Mouse (Mus musculus): Measurements from ENCODE around the gene Creb3l2. TPM values are rescaled to one million over a fixed set of nuclear protein-coding genes. Genes with fewer than 3 reads are reported as not detected.

Creb3l2 gene
- total and polyA plus RNA-seq, 2 experiments from 2014 or later: 16.3 to 32.4 TPM

- no peaks in the 10 kb centered on the region for H3K4me1 ChIP-seq (ENCODE audit: control insufficient read depth, insufficient read depth)
- no peak overlapping the region for H3K27ac ChIP-seq (ENCODE audit: low read depth)
- ATAC-seq (ENCODE audit: insufficient read depth, low read depth): no peak
- no peaks in the 10 kb centered on the region for H3K9me3 ChIP-seq (replicated peaks; ENCODE audit: control insufficient read depth, low read length)
- DNase-seq (ENCODE audit: low spot score): no peak
- H3K4me2 ChIP-seq (ENCODE audit: low read depth, low read length): no peak overlapping the region
- TF ChIP-seq EP300 (IDR thresholded peaks at IDR 0.05; ENCODE audit: low read depth): no peak
- TF ChIP-seq CTCF (IDR thresholded peaks at IDR 0.05; ENCODE audit: low read depth): no peak
- WGBS: 77% methylated on average over 4 of the region's 4 CpGs
- H3K36me3 ChIP-seq (replicated peaks; ENCODE audit: control insufficient read depth, insufficient read depth, low read length): no peaks in the 10 kb centered on the region
- no peaks in the 10 kb centered on the region for H3K27me3 ChIP-seq (ENCODE audit: control insufficient read depth, insufficient read depth, low read length)
- H3K4me3 ChIP-seq (ENCODE audit: low read depth, low read length): no peak overlapping the region
- H3K9ac ChIP-seq (replicated peaks; ENCODE audit: low read depth, low read length): no peak overlapping the region
These were observed 11.1 kb upstream of the Creb3l2 start for GRCm38 (mm10) chr6:37453047-37453446.

GRCm38 (mm10) chr6:37451664-37452063 is 9.7 kb upstream of the Creb3l2 start:
- no peak for DNase-seq (ENCODE audit: low spot score)
- Histone ChIP-seq H3K36me3 (replicated peaks; ENCODE audit: control insufficient read depth, insufficient read depth, low read length) (no peaks in the 10 kb centered on the region), H3K4me3 (ENCODE audit: low read depth, low read length) (no peak overlapping the region), H3K9ac (replicated peaks; ENCODE audit: low read depth, low read length) (no peak overlapping the region), H3K27me3 (ENCODE audit: control insufficient read depth, insufficient read depth, low read length) (no peaks in the 10 kb centered on the region), H3K27ac (ENCODE audit: low read depth) (no peak overlapping the region), H3K4me1 (ENCODE audit: control insufficient read depth, insufficient read depth) (no peaks in the 10 kb centered on the region), H3K9me3 (replicated peaks; ENCODE audit: control insufficient read depth, low read length) (no peaks in the 10 kb centered on the region), H3K4me2 (ENCODE audit: low read depth, low read length) (no peak overlapping the region)
- 44% methylated on average over 4 of the region's 4 CpGs for WGBS
- no peak for ATAC-seq (ENCODE audit: insufficient read depth, low read depth)
- no peak for TF ChIP-seq CTCF (IDR thresholded peaks at IDR 0.05; ENCODE audit: low read depth)
- no peak for TF ChIP-seq EP300 (IDR thresholded peaks at IDR 0.05; ENCODE audit: low read depth)

GRCm38 (mm10) chr6:37447704-37448466 is 5.9 kb upstream of the Creb3l2 start:
- H3K36me3 ChIP-seq (replicated peaks; ENCODE audit: control insufficient read depth, insufficient read depth, low read length): no peaks in the 10 kb centered on the region
- no peaks in the 10 kb centered on the region for H3K4me1 ChIP-seq (ENCODE audit: control insufficient read depth, insufficient read depth)
- no peaks in the 10 kb centered on the region for H3K9me3 ChIP-seq (replicated peaks; ENCODE audit: control insufficient read depth, low read length)
- ATAC-seq (ENCODE audit: insufficient read depth, low read depth) (0 out of 2 replicates have a peak, but pooled peaks have one; percentile 24), DNase-seq (ENCODE audit: low spot score) (peak; percentile 66)
- no peak overlapping the region for H3K27ac ChIP-seq (ENCODE audit: low read depth)
- H3K9ac ChIP-seq (replicated peaks; ENCODE audit: low read depth, low read length): no peak overlapping the region
- H3K4me2 ChIP-seq (ENCODE audit: low read depth, low read length): no peak overlapping the region
- no peak overlapping the region for H3K4me3 ChIP-seq (ENCODE audit: low read depth, low read length)
- TF ChIP-seq EP300 (IDR thresholded peaks at IDR 0.05; ENCODE audit: low read depth) (no peak), CTCF (IDR thresholded peaks at IDR 0.05; ENCODE audit: low read depth) (peak; percentile 95)
- WGBS: 19% methylated on average over 10 of the region's 10 CpGs
- no peaks in the 10 kb centered on the region for H3K27me3 ChIP-seq (ENCODE audit: control insufficient read depth, insufficient read depth, low read length)

- no peaks in the 10 kb centered on the region for H3K27me3 ChIP-seq (ENCODE audit: control insufficient read depth, insufficient read depth, low read length)
- H3K27ac ChIP-seq (ENCODE audit: low read depth): peak overlapping the region; percentile 33
- TF ChIP-seq EP300 (IDR thresholded peaks at IDR 0.05; ENCODE audit: low read depth): no peak
- no peak for TF ChIP-seq CTCF (IDR thresholded peaks at IDR 0.05; ENCODE audit: low read depth)
- H3K36me3 ChIP-seq (replicated peaks; ENCODE audit: control insufficient read depth, insufficient read depth, low read length): 0 out of 2 replicates have a peak, but pooled peaks cover 7% of the 10 kb centered on the region
- H3K4me1 ChIP-seq (ENCODE audit: control insufficient read depth, insufficient read depth): peaks cover 23% of the 10 kb centered on the region
- no peak for ATAC-seq (ENCODE audit: insufficient read depth, low read depth)
- H3K9me3 ChIP-seq (replicated peaks; ENCODE audit: control insufficient read depth, low read length): no peaks in the 10 kb centered on the region
- H3K9ac ChIP-seq (replicated peaks; ENCODE audit: low read depth, low read length): 0 out of 2 replicates have a peak overlapping the region, but pooled peaks have one; percentile 15
- no peak for DNase-seq (ENCODE audit: low spot score)
- H3K4me3 ChIP-seq (ENCODE audit: low read depth, low read length): peak overlapping the region; percentile 40
- peak overlapping the region; percentile 54 for H3K4me2 ChIP-seq (ENCODE audit: low read depth, low read length)
- 44% methylated on average over 4 of the region's 4 CpGs for WGBS
These were observed 835 bp upstream of the Creb3l2 start for GRCm38 (mm10) chr6:37442781-37443180.

GRCm38 (mm10) chr6:37441251-37442011 is 515 bp downstream of the Creb3l2 start:
- Histone ChIP-seq H3K27ac (ENCODE audit: low read depth) (peak overlapping the region; percentile 84), H3K9ac (replicated peaks; ENCODE audit: low read depth, low read length) (peak overlapping the region; percentile 75), H3K36me3 (replicated peaks; ENCODE audit: control insufficient read depth, insufficient read depth, low read length) (0 out of 2 replicates have a peak, but pooled peaks cover 7% of the 10 kb centered on the region), H3K9me3 (replicated peaks; ENCODE audit: control insufficient read depth, low read length) (no peaks in the 10 kb centered on the region), H3K4me1 (ENCODE audit: control insufficient read depth, insufficient read depth) (peaks cover 23% of the 10 kb centered on the region), H3K4me3 (ENCODE audit: low read depth, low read length) (peak overlapping the region; percentile 77), H3K4me2 (ENCODE audit: low read depth, low read length) (peak overlapping the region; percentile 81), H3K27me3 (ENCODE audit: control insufficient read depth, insufficient read depth, low read length) (no peaks in the 10 kb centered on the region)
- no peak for DNase-seq (ENCODE audit: low spot score)
- peak; percentile 28 for ATAC-seq (ENCODE audit: insufficient read depth, low read depth)
- WGBS: under 1% methylated on average over 40 of the region's 40 CpGs
- TF ChIP-seq CTCF (IDR thresholded peaks at IDR 0.05; ENCODE audit: low read depth) (no peak), EP300 (IDR thresholded peaks at IDR 0.05; ENCODE audit: low read depth) (no peak; the same call in 1 of the 2 replicates)

Data from heart, postnatal 0 days (tissue).